Mouse (Mus musculus): ENCODE measurements around the gene Taf1c. TPM values are rescaled to one million over a fixed set of nuclear protein-coding genes. Genes with fewer than 3 reads are reported as not detected.

Taf1c gene
- polyA plus RNA-seq, 1 experiment: 10.2 TPM

DNA sequence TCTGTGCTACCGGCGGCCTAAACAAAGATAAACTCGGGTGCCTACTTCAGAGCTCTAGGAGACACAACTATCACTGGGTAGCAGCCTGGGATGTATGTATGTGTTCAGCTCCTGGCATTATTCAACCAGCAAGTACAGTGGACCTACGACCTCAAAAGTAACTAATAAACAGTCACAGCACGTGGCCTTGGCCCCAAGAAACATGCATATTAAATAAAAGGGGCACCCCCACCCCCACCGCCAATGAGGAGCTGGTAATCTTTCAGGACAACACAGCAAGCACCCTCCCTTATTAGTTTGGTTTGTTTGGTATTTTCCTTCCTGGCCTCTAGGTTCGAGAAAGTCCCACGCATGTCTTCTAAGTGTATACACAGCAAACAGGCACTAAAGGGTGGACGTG, 36.8 kb downstream of the Taf1c start:
- TF ChIP-seq POLR2A (IDR thresholded peaks at IDR 0.05; ENCODE audit: low read depth, low read length) (no peak), CTCF (conservative IDR thresholded peaks at IDR 0.05; ENCODE audit: insufficient read depth, insufficient read length, low read depth, low read length) (no peak)
- H3K4me1 ChIP-seq (ENCODE audit: control insufficient read depth, insufficient read depth, low read length): no peaks in the 10 kb centered on the region
- WGBS: 57% methylated on average over 9 of the region's 9 CpGs
- H3K4me3 ChIP-seq (ENCODE audit: insufficient read depth, low read depth, low read length): no peak overlapping the region
- no peak overlapping the region for H3K27ac ChIP-seq (ENCODE audit: insufficient read depth, low read depth, low read length)
- H3K27me3 ChIP-seq (replicated peaks; ENCODE audit: control insufficient read depth, insufficient read depth, low read length): no peaks in the 10 kb centered on the region
- peak; percentile 60 for DNase-seq
- H3K36me3 ChIP-seq (ENCODE audit: control insufficient read depth, insufficient read depth, low read length): no peaks in the 10 kb centered on the region

DNA sequence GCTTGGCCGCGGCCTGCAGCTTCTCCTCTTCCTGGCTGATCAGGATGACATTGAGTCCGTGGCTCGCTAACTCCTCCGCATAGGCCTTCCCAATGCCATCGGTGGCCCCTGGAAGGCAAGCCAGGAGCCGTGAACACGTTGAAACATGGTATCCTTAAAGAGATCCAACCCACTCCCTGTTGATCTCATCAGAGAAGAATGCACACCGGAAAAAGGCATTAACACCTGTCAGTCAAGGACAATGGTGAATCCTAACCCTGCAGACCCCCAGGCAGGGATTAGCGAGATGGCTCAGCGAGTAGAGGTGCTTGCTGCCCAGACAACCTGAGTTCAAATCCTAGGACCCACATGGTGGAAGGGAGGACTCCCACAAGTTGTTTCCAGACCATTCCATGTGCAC, 38.7 kb downstream of the Taf1c start:
- Histone ChIP-seq H3K27me3 (replicated peaks; ENCODE audit: control insufficient read depth, insufficient read depth, low read length) (no peaks in the 10 kb centered on the region), H3K4me3 (ENCODE audit: insufficient read depth, low read depth, low read length) (no peak overlapping the region), H3K4me1 (ENCODE audit: control insufficient read depth, insufficient read depth, low read length) (no peaks in the 10 kb centered on the region), H3K27ac (ENCODE audit: insufficient read depth, low read depth, low read length) (no peak overlapping the region), H3K36me3 (ENCODE audit: control insufficient read depth, insufficient read depth, low read length) (no peaks in the 10 kb centered on the region)
- 77% methylated on average over 11 of the region's 11 CpGs for WGBS
- no peak for TF ChIP-seq CTCF (conservative IDR thresholded peaks at IDR 0.05; ENCODE audit: insufficient read depth, insufficient read length, low read depth, low read length)
- TF ChIP-seq POLR2A (IDR thresholded peaks at IDR 0.05; ENCODE audit: low read depth, low read length): no peak
- no peak for DNase-seq

DNA sequence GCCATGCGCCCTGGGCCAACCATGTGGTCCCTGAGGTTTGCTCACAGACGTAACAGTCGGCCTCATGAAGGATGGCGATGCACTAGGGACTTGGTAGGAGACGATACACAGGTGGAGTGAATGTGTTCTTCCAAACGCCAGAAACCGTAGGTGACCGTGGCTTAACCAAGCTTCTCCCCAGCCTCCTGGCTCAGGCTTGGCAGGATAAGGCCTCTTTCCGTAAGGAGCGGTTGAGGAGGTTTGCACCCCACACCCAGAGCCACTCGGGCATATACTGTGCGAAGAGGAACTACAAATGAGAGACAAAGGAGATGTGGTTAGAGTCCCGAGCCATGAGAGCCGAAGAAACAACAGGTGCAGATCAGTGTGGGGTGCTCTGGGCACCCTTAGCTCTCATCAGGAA, 41.2 kb downstream of the Taf1c start:
- 92% methylated on average over 14 of the region's 14 CpGs for WGBS
- Histone ChIP-seq H3K27me3 (replicated peaks; ENCODE audit: control insufficient read depth, insufficient read depth, low read length) (no peaks in the 10 kb centered on the region), H3K36me3 (ENCODE audit: control insufficient read depth, insufficient read depth, low read length) (no peaks in the 10 kb centered on the region), H3K4me1 (ENCODE audit: control insufficient read depth, insufficient read depth, low read length) (peaks cover 5% of the 10 kb centered on the region; the same call in 1 of the 2 replicates), H3K4me3 (ENCODE audit: insufficient read depth, low read depth, low read length) (no peak overlapping the region), H3K27ac (ENCODE audit: insufficient read depth, low read depth, low read length) (no peak overlapping the region)
- no peak for TF ChIP-seq POLR2A (IDR thresholded peaks at IDR 0.05; ENCODE audit: low read depth, low read length)
- no peak for TF ChIP-seq CTCF (conservative IDR thresholded peaks at IDR 0.05; ENCODE audit: insufficient read depth, insufficient read length, low read depth, low read length)
- no peak for DNase-seq

DNA sequence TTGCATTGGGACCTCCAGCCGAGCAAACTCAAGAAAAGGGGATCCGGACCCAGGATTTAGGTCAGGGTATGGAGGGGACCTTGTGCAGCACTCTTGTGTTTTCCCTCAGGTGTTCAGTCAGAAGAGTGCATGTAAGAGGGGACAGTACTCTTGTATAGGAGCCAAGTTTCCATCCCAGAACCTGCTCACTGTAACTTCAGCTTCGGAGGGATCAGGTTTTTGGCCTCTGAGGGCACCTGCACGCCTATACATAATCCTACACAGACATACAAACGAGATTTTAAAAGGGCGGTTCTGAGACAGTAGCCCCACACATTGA, 45.7 kb downstream of the Taf1c start:
- H3K27ac ChIP-seq (ENCODE audit: insufficient read depth, low read depth, low read length): peak overlapping the region; percentile 81
- WGBS: 87% methylated on average over 6 of the region's 6 CpGs
- no peak overlapping the region for H3K4me3 ChIP-seq (ENCODE audit: insufficient read depth, low read depth, low read length)
- no peak for TF ChIP-seq CTCF (conservative IDR thresholded peaks at IDR 0.05; ENCODE audit: insufficient read depth, insufficient read length, low read depth, low read length)
- no peak for TF ChIP-seq POLR2A (IDR thresholded peaks at IDR 0.05; ENCODE audit: low read depth, low read length)
- H3K4me1 ChIP-seq (ENCODE audit: control insufficient read depth, insufficient read depth, low read length): peaks cover 20% of the 10 kb centered on the region; the same call in 1 of the 2 replicates
- DNase-seq: no peak
- no peaks in the 10 kb centered on the region for H3K27me3 ChIP-seq (replicated peaks; ENCODE audit: control insufficient read depth, insufficient read depth, low read length)
- no peaks in the 10 kb centered on the region for H3K36me3 ChIP-seq (ENCODE audit: control insufficient read depth, insufficient read depth, low read length)

DNA sequence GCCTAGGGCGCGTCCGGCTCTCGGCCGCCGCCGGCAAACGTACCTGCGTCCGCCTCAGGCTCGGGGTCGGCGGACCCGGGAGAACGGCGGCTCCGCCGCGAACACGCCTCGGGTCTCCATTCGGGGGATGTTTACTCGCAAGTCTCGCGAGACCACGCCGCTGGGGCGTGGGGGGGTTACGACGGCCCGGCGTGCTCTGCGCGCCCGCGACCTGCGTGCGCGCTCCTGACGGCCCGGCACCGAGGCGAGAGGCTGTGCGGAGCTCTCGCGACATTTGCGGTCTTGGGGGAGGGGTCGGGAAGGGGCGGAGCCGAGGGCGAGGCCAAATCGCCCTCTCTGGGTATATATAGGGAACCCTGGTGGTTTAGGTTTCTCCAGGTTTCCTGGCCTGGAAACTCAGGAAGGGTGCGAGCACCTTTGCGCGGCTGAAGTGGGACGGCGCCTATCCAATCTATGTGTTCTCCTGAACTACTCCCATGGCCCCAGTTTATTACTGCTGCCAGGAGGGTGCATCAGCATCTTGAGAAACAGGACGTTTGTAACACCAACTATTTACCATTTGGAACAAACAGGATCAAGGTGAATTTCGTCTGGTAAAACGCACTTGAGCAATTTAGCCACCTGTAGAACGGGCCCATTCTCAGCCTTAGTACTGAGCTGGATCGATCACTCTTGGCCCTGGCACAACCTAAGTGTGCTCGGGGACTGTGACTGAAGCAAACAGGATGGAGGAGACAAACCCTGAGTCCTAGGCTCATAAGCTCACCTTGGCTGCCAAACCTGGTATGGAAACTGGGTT, 46.2 kb downstream of the Taf1c start, which contains the start of gene Mbtps1:
Mbtps1 (minus strand) TSS at position 133 of the 799 bp plus-strand sequence.
- Histone ChIP-seq H3K27me3 (replicated peaks; ENCODE audit: control insufficient read depth, insufficient read depth, low read length) (no peaks in the 10 kb centered on the region), H3K27ac (ENCODE audit: insufficient read depth, low read depth, low read length) (peak within 1 kb of the TSS; percentile 81), H3K36me3 (ENCODE audit: control insufficient read depth, insufficient read depth, low read length) (no peaks in the 10 kb centered on the region), H3K4me1 (ENCODE audit: control insufficient read depth, insufficient read depth, low read length) (peaks cover 20% of the 10 kb centered on the region; the same call in 1 of the 2 replicates), H3K4me3 (ENCODE audit: insufficient read depth, low read depth, low read length) (peak within 1 kb of the TSS; percentile 75)
- peak; percentile 98 for DNase-seq
- peak; percentile 96 for TF ChIP-seq POLR2A (IDR thresholded peaks at IDR 0.05; ENCODE audit: low read depth, low read length)
- 0 out of 2 replicates have a peak, but pooled peaks have one; percentile 15 for TF ChIP-seq CTCF (conservative IDR thresholded peaks at IDR 0.05; ENCODE audit: insufficient read depth, insufficient read length, low read depth, low read length)
- WGBS: 5% methylated on average over 63 of the region's 63 CpGs

DNA sequence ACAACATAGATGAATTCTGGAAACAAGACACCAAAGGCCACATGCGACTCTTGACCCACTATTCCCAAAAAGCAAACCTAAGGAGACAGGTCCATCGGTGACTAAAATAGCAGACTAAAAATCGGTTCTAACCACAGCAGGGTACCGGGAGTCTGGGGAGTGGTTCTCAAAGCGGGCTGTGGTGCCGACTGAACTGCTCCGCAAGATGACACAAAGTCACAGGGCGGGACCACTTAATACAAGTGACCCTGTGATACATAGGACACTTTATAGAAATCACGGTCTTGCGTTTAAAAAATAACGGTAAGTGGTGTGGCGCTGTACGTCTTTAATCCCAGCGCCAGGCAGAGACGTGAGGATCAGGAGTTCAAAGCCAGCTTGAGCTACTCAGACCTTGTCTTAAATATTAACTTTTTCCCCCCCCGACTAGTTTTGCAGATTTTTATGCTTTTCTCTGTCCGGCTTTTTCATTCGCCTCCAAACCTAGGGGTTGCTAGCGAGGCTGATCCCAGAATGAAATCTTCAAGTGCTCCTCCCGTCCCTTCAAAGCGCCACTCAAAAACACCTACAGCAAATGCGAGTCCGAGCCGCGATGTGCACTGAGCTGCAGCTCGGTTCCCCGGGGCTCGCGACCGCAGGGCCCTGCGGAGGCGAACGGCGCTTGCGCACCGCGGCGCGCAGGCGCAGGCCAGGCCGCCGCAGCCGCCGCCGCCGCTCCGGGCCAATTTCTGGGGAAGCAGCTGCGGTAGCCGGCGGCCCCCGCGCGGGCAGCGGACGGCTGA, 47.0 kb downstream of the Taf1c start:
- H3K4me3 ChIP-seq (ENCODE audit: insufficient read depth, low read depth, low read length): peak overlapping the region; percentile 75
- peak; percentile 41 for TF ChIP-seq POLR2A (IDR thresholded peaks at IDR 0.05; ENCODE audit: low read depth, low read length)
- no peak for TF ChIP-seq CTCF (conservative IDR thresholded peaks at IDR 0.05; ENCODE audit: insufficient read depth, insufficient read length, low read depth, low read length)
- H3K4me1 ChIP-seq (ENCODE audit: control insufficient read depth, insufficient read depth, low read length): peaks cover 20% of the 10 kb centered on the region; the same call in 1 of the 2 replicates
- H3K27ac ChIP-seq (ENCODE audit: insufficient read depth, low read depth, low read length): peak overlapping the region; percentile 79
- DNase-seq: no peak
- no peaks in the 10 kb centered on the region for H3K27me3 ChIP-seq (replicated peaks; ENCODE audit: control insufficient read depth, insufficient read depth, low read length)
- no peaks in the 10 kb centered on the region for H3K36me3 ChIP-seq (ENCODE audit: control insufficient read depth, insufficient read depth, low read length)
- WGBS: under 1% methylated on average over 55 of the region's 55 CpGs

DNA sequence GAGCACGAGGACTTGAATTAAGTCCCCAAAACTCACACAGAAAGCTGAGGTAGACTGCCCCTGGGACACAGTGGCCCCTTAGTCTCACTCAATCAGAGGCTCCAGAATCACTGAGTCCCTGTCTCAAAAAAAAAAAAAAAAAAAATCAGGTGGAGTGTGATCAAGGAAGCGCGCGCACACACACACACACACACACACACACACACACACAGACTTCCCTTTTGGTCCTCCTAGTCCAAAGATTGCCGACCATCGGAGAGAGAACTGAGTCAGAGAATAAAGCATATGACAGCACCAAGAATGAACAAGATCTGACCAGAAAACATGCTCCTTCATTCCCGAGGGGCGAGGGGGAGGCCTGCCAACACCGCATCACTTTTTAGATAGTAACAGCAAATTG, 47.9 kb downstream of the Taf1c start:
- H3K27me3 ChIP-seq (replicated peaks; ENCODE audit: control insufficient read depth, insufficient read depth, low read length): no peaks in the 10 kb centered on the region
- no peaks in the 10 kb centered on the region for H3K36me3 ChIP-seq (ENCODE audit: control insufficient read depth, insufficient read depth, low read length)
- TF ChIP-seq POLR2A (IDR thresholded peaks at IDR 0.05; ENCODE audit: low read depth, low read length) (no peak), CTCF (conservative IDR thresholded peaks at IDR 0.05; ENCODE audit: insufficient read depth, insufficient read length, low read depth, low read length) (no peak)
- H3K4me3 ChIP-seq (ENCODE audit: insufficient read depth, low read depth, low read length): no peak overlapping the region
- H3K27ac ChIP-seq (ENCODE audit: insufficient read depth, low read depth, low read length): no peak overlapping the region
- H3K4me1 ChIP-seq (ENCODE audit: control insufficient read depth, insufficient read depth, low read length): peaks cover 21% of the 10 kb centered on the region; the same call in 1 of the 2 replicates
- 37% methylated on average over 9 of the region's 9 CpGs for WGBS
- no peak for DNase-seq

Measured in kidney, adult 2 months (tissue).